Mouse (Mus musculus): ENCODE data around the gene Dmgdh.

- TF ChIP-seq CTCF (IDR thresholded peaks at IDR 0.05; ENCODE audit: low read depth, low read length) = no peak
- TF ChIP-seq POLR2A (IDR thresholded peaks at IDR 0.05; ENCODE audit: borderline replicate concordance, low read depth, low read length) = no peak
Measured at GRCm38 (mm10) chr13:93628861-93629260, 45.4 kb upstream of the Dmgdh start.
